Mouse (Mus musculus): Measurements from ENCODE around the gene Tenm4. TPM values are rescaled to one million over a fixed set of nuclear protein-coding genes. Genes with fewer than 3 reads are reported as not detected.

The Tenm4 gene
- polyA plus RNA-seq, 1 experiment from 2014 or later, result 39.7 TPM

- 50% methylated on average over 3 of the region's 3 CpGs for WGBS
- no peak overlapping the region for H3K4me2 ChIP-seq (replicated peaks; ENCODE audit: low read depth, low read length)
- no peaks in the 10 kb centered on the region for H3K27me3 ChIP-seq (ENCODE audit: insufficient read depth, low read length)
- no peaks in the 10 kb centered on the region for H3K36me3 ChIP-seq (ENCODE audit: insufficient read depth, low read length)
- H3K9me3 ChIP-seq (ENCODE audit: low read length), result no peaks in the 10 kb centered on the region
- ATAC-seq (ENCODE audit: low FRiP score, low TSS enrichment), result peak; percentile 53; the same call in 1 of the 2 replicates
- H3K27ac ChIP-seq (ENCODE audit: low read length), result no peak overlapping the region
- no peak overlapping the region for H3K9ac ChIP-seq (replicated peaks; ENCODE audit: low read length)
- H3K4me3 ChIP-seq (ENCODE audit: low read length), result no peak overlapping the region
- H3K4me1 ChIP-seq (ENCODE audit: insufficient read depth, low read length), result peaks cover 28% of the 10 kb centered on the region
These were observed 392.5 kb downstream of the Tenm4 start for GRCm38 (mm10) chr7:96563329-96564065.

GRCm38 (mm10) chr7:96565806-96566205 lies 394.8 kb downstream of the Tenm4 start:
- no peaks in the 10 kb centered on the region for H3K9me3 ChIP-seq (ENCODE audit: low read length)
- ATAC-seq (ENCODE audit: low FRiP score, low TSS enrichment), result no peak
- no peak overlapping the region for H3K27ac ChIP-seq (ENCODE audit: low read length)
- H3K4me1 ChIP-seq (ENCODE audit: insufficient read depth, low read length), result peaks cover 33% of the 10 kb centered on the region
- no peaks in the 10 kb centered on the region for H3K27me3 ChIP-seq (ENCODE audit: insufficient read depth, low read length)
- H3K4me3 ChIP-seq (ENCODE audit: low read length), result no peak overlapping the region
- no peak overlapping the region for H3K4me2 ChIP-seq (replicated peaks; ENCODE audit: low read depth, low read length)
- 28% methylated on average over 4 of the region's 4 CpGs for WGBS
- H3K9ac ChIP-seq (replicated peaks; ENCODE audit: low read length), result no peak overlapping the region
- H3K36me3 ChIP-seq (ENCODE audit: insufficient read depth, low read length), result no peaks in the 10 kb centered on the region

GRCm38 (mm10) chr7:96566260-96566659 lies 395.2 kb downstream of the Tenm4 start:
- no peaks in the 10 kb centered on the region for H3K27me3 ChIP-seq (ENCODE audit: insufficient read depth, low read length)
- no peak overlapping the region for H3K9ac ChIP-seq (replicated peaks; ENCODE audit: low read length)
- no peaks in the 10 kb centered on the region for H3K9me3 ChIP-seq (ENCODE audit: low read length)
- ATAC-seq (ENCODE audit: low FRiP score, low TSS enrichment), result no peak
- no peaks in the 10 kb centered on the region for H3K36me3 ChIP-seq (ENCODE audit: insufficient read depth, low read length)
- peaks cover 33% of the 10 kb centered on the region for H3K4me1 ChIP-seq (ENCODE audit: insufficient read depth, low read length)
- no peak overlapping the region for H3K27ac ChIP-seq (ENCODE audit: low read length)
- no peak overlapping the region for H3K4me2 ChIP-seq (replicated peaks; ENCODE audit: low read depth, low read length)
- WGBS, result 72% methylated on average over 4 of the region's 4 CpGs
- no peak overlapping the region for H3K4me3 ChIP-seq (ENCODE audit: low read length)

GRCm38 (mm10) chr7:96568034-96568433 lies 397.0 kb downstream of the Tenm4 start:
- Histone ChIP-seq H3K9ac (replicated peaks; ENCODE audit: low read length) (no peak overlapping the region), H3K4me1 (ENCODE audit: insufficient read depth, low read length) (peaks cover 30% of the 10 kb centered on the region), H3K27ac (ENCODE audit: low read length) (no peak overlapping the region), H3K27me3 (ENCODE audit: insufficient read depth, low read length) (no peaks in the 10 kb centered on the region), H3K4me3 (ENCODE audit: low read length) (no peak overlapping the region), H3K9me3 (ENCODE audit: low read length) (no peaks in the 10 kb centered on the region), H3K36me3 (ENCODE audit: insufficient read depth, low read length) (no peaks in the 10 kb centered on the region), H3K4me2 (replicated peaks; ENCODE audit: low read depth, low read length) (no peak overlapping the region)
- no peak for ATAC-seq (ENCODE audit: low FRiP score, low TSS enrichment)
- 85% methylated on average over 3 of the region's 3 CpGs for WGBS

GRCm38 (mm10) chr7:96570965-96571364 lies 399.9 kb downstream of the Tenm4 start:
- peaks cover 25% of the 10 kb centered on the region for H3K4me1 ChIP-seq (ENCODE audit: insufficient read depth, low read length)
- no peaks in the 10 kb centered on the region for H3K9me3 ChIP-seq (ENCODE audit: low read length)
- ATAC-seq (ENCODE audit: low FRiP score, low TSS enrichment), result peak; percentile 82
- no peak overlapping the region for H3K4me3 ChIP-seq (ENCODE audit: low read length)
- no peak overlapping the region for H3K4me2 ChIP-seq (replicated peaks; ENCODE audit: low read depth, low read length)
- no peaks in the 10 kb centered on the region for H3K27me3 ChIP-seq (ENCODE audit: insufficient read depth, low read length)
- H3K27ac ChIP-seq (ENCODE audit: low read length), result no peak overlapping the region
- H3K9ac ChIP-seq (replicated peaks; ENCODE audit: low read length), result no peak overlapping the region
- no peaks in the 10 kb centered on the region for H3K36me3 ChIP-seq (ENCODE audit: insufficient read depth, low read length)

GRCm38 (mm10) chr7:96572995-96573394 lies 401.9 kb downstream of the Tenm4 start:
- Histone ChIP-seq H3K4me3 (ENCODE audit: low read length) (no peak overlapping the region), H3K27me3 (ENCODE audit: insufficient read depth, low read length) (no peaks in the 10 kb centered on the region), H3K4me1 (ENCODE audit: insufficient read depth, low read length) (peaks cover 21% of the 10 kb centered on the region), H3K27ac (ENCODE audit: low read length) (no peak overlapping the region), H3K4me2 (replicated peaks; ENCODE audit: low read depth, low read length) (no peak overlapping the region), H3K36me3 (ENCODE audit: insufficient read depth, low read length) (no peaks in the 10 kb centered on the region), H3K9me3 (ENCODE audit: low read length) (no peaks in the 10 kb centered on the region), H3K9ac (replicated peaks; ENCODE audit: low read length) (no peak overlapping the region)
- no peak for ATAC-seq (ENCODE audit: low FRiP score, low TSS enrichment)
- WGBS, result 88% methylated on average over 7 of the region's 7 CpGs

- peak; percentile 88 for ATAC-seq (ENCODE audit: low FRiP score, low TSS enrichment)
- Histone ChIP-seq H3K36me3 (ENCODE audit: insufficient read depth, low read length) (no peaks in the 10 kb centered on the region), H3K4me1 (ENCODE audit: insufficient read depth, low read length) (peaks cover 21% of the 10 kb centered on the region), H3K4me3 (ENCODE audit: low read length) (no peak overlapping the region), H3K9ac (replicated peaks; ENCODE audit: low read length) (no peak overlapping the region), H3K9me3 (ENCODE audit: low read length) (no peaks in the 10 kb centered on the region), H3K27me3 (ENCODE audit: insufficient read depth, low read length) (no peaks in the 10 kb centered on the region), H3K27ac (ENCODE audit: low read length) (peak overlapping the region; percentile 8; the same call in 1 of the 2 replicates), H3K4me2 (replicated peaks; ENCODE audit: low read depth, low read length) (no peak overlapping the region)
- 16% methylated on average over 7 of the region's 7 CpGs for WGBS
These were observed 404.2 kb downstream of the Tenm4 start for GRCm38 (mm10) chr7:96575202-96575650.

GRCm38 (mm10) chr7:96582752-96583151 lies 411.7 kb downstream of the Tenm4 start:
- no peaks in the 10 kb centered on the region for H3K27me3 ChIP-seq (ENCODE audit: insufficient read depth, low read length)
- H3K4me3 ChIP-seq (ENCODE audit: low read length), result no peak overlapping the region
- H3K4me1 ChIP-seq (ENCODE audit: insufficient read depth, low read length), result peaks cover 2% of the 10 kb centered on the region; the same call in 1 of the 2 replicates
- H3K9me3 ChIP-seq (ENCODE audit: low read length), result no peaks in the 10 kb centered on the region
- no peak overlapping the region for H3K9ac ChIP-seq (replicated peaks; ENCODE audit: low read length)
- WGBS, result 37% methylated on average over 6 of the region's 6 CpGs
- H3K36me3 ChIP-seq (ENCODE audit: insufficient read depth, low read length), result no peaks in the 10 kb centered on the region
- no peak overlapping the region for H3K27ac ChIP-seq (ENCODE audit: low read length)
- no peak overlapping the region for H3K4me2 ChIP-seq (replicated peaks; ENCODE audit: low read depth, low read length)
- ATAC-seq (ENCODE audit: low FRiP score, low TSS enrichment), result no peak

GRCm38 (mm10) chr7:96587403-96587802 lies 416.4 kb downstream of the Tenm4 start:
- no peaks in the 10 kb centered on the region for H3K27me3 ChIP-seq (ENCODE audit: insufficient read depth, low read length)
- no peak overlapping the region for H3K4me2 ChIP-seq (replicated peaks; ENCODE audit: low read depth, low read length)
- no peak overlapping the region for H3K4me3 ChIP-seq (ENCODE audit: low read length)
- H3K4me1 ChIP-seq (ENCODE audit: insufficient read depth, low read length), result peaks cover 9% of the 10 kb centered on the region; the same call in 1 of the 2 replicates
- H3K9me3 ChIP-seq (ENCODE audit: low read length), result no peaks in the 10 kb centered on the region
- H3K9ac ChIP-seq (replicated peaks; ENCODE audit: low read length), result no peak overlapping the region
- H3K36me3 ChIP-seq (ENCODE audit: insufficient read depth, low read length), result no peaks in the 10 kb centered on the region
- no peak for ATAC-seq (ENCODE audit: low FRiP score, low TSS enrichment)
- H3K27ac ChIP-seq (ENCODE audit: low read length), result no peak overlapping the region

- WGBS, result 78% methylated on average over 6 of the region's 6 CpGs
- ATAC-seq (ENCODE audit: low FRiP score, low TSS enrichment), result no peak
These were observed 417.5 kb downstream of the Tenm4 start for GRCm38 (mm10) chr7:96588567-96588966.

More at GRCm38 (mm10) chr7:96588567-96588966, 417.5 kb downstream of the Tenm4 start:
- no peaks in the 10 kb centered on the region for H3K27me3 ChIP-seq (ENCODE audit: insufficient read depth, low read length)
- no peak overlapping the region for H3K4me2 ChIP-seq (replicated peaks; ENCODE audit: low read depth, low read length)
- no peak overlapping the region for H3K4me3 ChIP-seq (ENCODE audit: low read length)
- H3K9ac ChIP-seq (replicated peaks; ENCODE audit: low read length), result no peak overlapping the region
- H3K27ac ChIP-seq (ENCODE audit: low read length), result peak overlapping the region; percentile 36; the same call in 1 of the 2 replicates
- no peaks in the 10 kb centered on the region for H3K9me3 ChIP-seq (ENCODE audit: low read length)
- peaks cover 9% of the 10 kb centered on the region; the same call in 1 of the 2 replicates for H3K4me1 ChIP-seq (ENCODE audit: insufficient read depth, low read length)
- no peaks in the 10 kb centered on the region for H3K36me3 ChIP-seq (ENCODE audit: insufficient read depth, low read length)

All from kidney, embryonic 16.5 days (tissue).